Mouse (Mus musculus) liver, postnatal 0 days (tissue): Measurements from ENCODE around the gene Spib.

Source experiments
- CTCF ChIP-seq: sonication (generic); IDR thresholded peaks from 2 replicates; pipeline ENCODE4 v1.5.1; 2016; ENCODE audit warnings: antibody characterized with exemption, low read depth
- EP300 ChIP-seq: IDR thresholded peaks from 2 replicates; pipeline ENCODE4 v1.6.1; 2016; ENCODE audit warnings: antibody characterized with exemption, low read depth, mild to moderate bottlenecking

GRCm38 (mm10) chr7:44568803-44569202 lies 36.9 kb upstream of the Spib start:
- TF ChIP-seq CTCF (no peak), EP300 (no peak)
